ENCODE assay signal across 1 mouse cellular context in genomic region chr3:89569707-89570324, GRCm38 (mm10).
TF ChIP-seq lines count a peak whose summit lies in the region.

No protein-coding gene starts in this region.

TF ChIP-seq in MEL, 35 proteins besides CTCF, POLR2A, EP300 and RAD21 (continued from another document):
- TF ChIP-seq UBTF (IDR thresholded peaks at IDR 0.05; ENCODE audit: borderline replicate concordance, insufficient read depth, low read depth, low read length) (no peak), RCOR1 (IDR thresholded peaks at IDR 0.05; ENCODE audit: low read depth, low read length) (peak; percentile 73), ELF1 (IDR thresholded peaks at IDR 0.05; ENCODE audit: low read depth, low read length) (0 out of 2 replicates have a peak, but pooled peaks have one; percentile 32), ZC3H11A (IDR thresholded peaks at IDR 0.05; ENCODE audit: low read depth, low read length) (no peak), MXI1 (IDR thresholded peaks at IDR 0.05; ENCODE audit: low read depth, low read length) (0 out of 2 replicates have a peak, but pooled peaks have one; percentile 50), ETS1 (IDR thresholded peaks at IDR 0.05; ENCODE audit: low read depth, low read length) (peak; percentile 71), SMC3 (IDR thresholded peaks at IDR 0.05; ENCODE audit: low read depth, low read length) (peak; percentile 1; the same call in 1 of the 2 replicates), ZMIZ1 (IDR thresholded peaks at IDR 0.05; ENCODE audit: low read depth, low read length) (no peak), CHD1 (IDR thresholded peaks at IDR 0.05; ENCODE audit: low read depth, low read length) (no peak), GATA1 (IDR thresholded peaks at IDR 0.05; ENCODE audit: low read depth, low read length) (peak; percentile 87), MEF2A (IDR thresholded peaks at IDR 0.05; ENCODE audit: extremely low read depth, insufficient replicate concordance, low read depth, low read length, poor library complexity, severe bottlenecking) (no peak), POLR2AphosphoS5 (IDR thresholded peaks at IDR 0.05; ENCODE audit: borderline replicate concordance, low read depth, low read length) (no peak), TAL1 (IDR thresholded peaks at IDR 0.05; ENCODE audit: low read length) (peak; percentile 30), TBP (IDR thresholded peaks at IDR 0.05; ENCODE audit: low read depth, low read length) (no peak), MAX (IDR thresholded peaks at IDR 0.05; ENCODE audit: low read length) (peak; percentile 30; the same call in 1 of the 2 replicates), HCFC1 (IDR thresholded peaks at IDR 0.05; ENCODE audit: low read depth, low read length) (0 out of 2 replicates have a peak, but pooled peaks have one; percentile 41), SIN3A (IDR thresholded peaks at IDR 0.05; ENCODE audit: low read length) (0 out of 2 replicates have a peak, but pooled peaks have one; percentile 46)
